Mouse (Mus musculus): ENCODE measurements around the gene Pgs1. TPM values are rescaled to one million over a fixed set of nuclear protein-coding genes. Genes with fewer than 3 reads are reported as not detected.

Pgs1 gene
- polyA plus RNA-seq (2015; fragmentation: Nextera tagmentation; extraction: Ambion mirVana) = 37.7 and 42.2 TPM in 2 replicates

- Histone ChIP-seq H3K4me1 (peaks cover 22% of the 10 kb centered on the region), H3K36me3 (no peaks in the 10 kb centered on the region), H3K9me3 (no peaks in the 10 kb centered on the region), H3K4me2 (peak within 1 kb of the TSS; percentile 70), H3K27ac (peak within 1 kb of the TSS; percentile 90), H3K9ac (peak within 1 kb of the TSS; percentile 79), H3K4me3 (peak within 1 kb of the TSS; percentile 81), H3K27me3 (no peaks in the 10 kb centered on the region)
- WGBS = 6% methylated on average over 51 of the region's 51 CpGs
- peak; percentile 73 for ATAC-seq (ENCODE audit: borderline replicate concordance, extremely low read depth, low FRiP score, low TSS enrichment)
Measured at GRCm38 (mm10) chr11:117986126-117987031, at the start of gene Pgs1. Pgs1 (plus strand) TSS chr11:117986292.

- no peak overlapping the region; the same call in 1 of the 2 replicates for H3K9ac ChIP-seq
- H3K4me1 ChIP-seq = peaks cover 61% of the 10 kb centered on the region
- peak overlapping the region; percentile 26 for H3K4me2 ChIP-seq
- H3K9me3 ChIP-seq = no peaks in the 10 kb centered on the region
- no peak overlapping the region for H3K4me3 ChIP-seq
- peak overlapping the region; percentile 74 for H3K27ac ChIP-seq
- no peaks in the 10 kb centered on the region for H3K36me3 ChIP-seq
- no peak for ATAC-seq (ENCODE audit: borderline replicate concordance, extremely low read depth, low FRiP score, low TSS enrichment)
- 41% methylated on average over 4 of the region's 4 CpGs for WGBS
- no peaks in the 10 kb centered on the region for H3K27me3 ChIP-seq
Measured at GRCm38 (mm10) chr11:117939004-117939730, 46.9 kb upstream of the Pgs1 start.

GRCm38 (mm10) chr11:117939741-117940285, 46.3 kb upstream of the Pgs1 start:
- Histone ChIP-seq H3K9me3 (no peaks in the 10 kb centered on the region), H3K27me3 (no peaks in the 10 kb centered on the region), H3K4me3 (no peak overlapping the region), H3K36me3 (no peaks in the 10 kb centered on the region), H3K4me2 (peak overlapping the region; percentile 26), H3K4me1 (peaks cover 54% of the 10 kb centered on the region), H3K9ac (no peak overlapping the region; the same call in 1 of the 2 replicates), H3K27ac (peak overlapping the region; percentile 74)
- peak; percentile 90 for ATAC-seq (ENCODE audit: borderline replicate concordance, extremely low read depth, low FRiP score, low TSS enrichment)
- WGBS = under 1% methylated on average over 7 of the region's 7 CpGs

GRCm38 (mm10) chr11:117940881-117941280, 45.2 kb upstream of the Pgs1 start:
- WGBS = 86% methylated on average over 6 of the region's 6 CpGs
- no peak for ATAC-seq (ENCODE audit: borderline replicate concordance, extremely low read depth, low FRiP score, low TSS enrichment)
- Histone ChIP-seq H3K36me3 (no peaks in the 10 kb centered on the region), H3K27ac (peak overlapping the region; percentile 74; the same call in 1 of the 2 replicates), H3K9ac (no peak overlapping the region), H3K9me3 (no peaks in the 10 kb centered on the region), H3K4me3 (no peak overlapping the region), H3K4me2 (no peak overlapping the region), H3K4me1 (peaks cover 52% of the 10 kb centered on the region), H3K27me3 (no peaks in the 10 kb centered on the region)

GRCm38 (mm10) chr11:117941325-117941834, 44.7 kb upstream of the Pgs1 start:
- ATAC-seq (ENCODE audit: borderline replicate concordance, extremely low read depth, low FRiP score, low TSS enrichment) = no peak

GRCm38 (mm10) chr11:117941848-117942247, 44.2 kb upstream of the Pgs1 start:
- 37% methylated on average over 4 of the region's 4 CpGs for whole genome bisulfite sequencing
- no peak for ATAC-seq (ENCODE audit: borderline replicate concordance, extremely low read depth, low FRiP score, low TSS enrichment)

More at GRCm38 (mm10) chr11:117941325-117941834, 44.7 kb upstream of the Pgs1 start:
- Histone ChIP-seq H3K4me3 (no peak overlapping the region), H3K4me2 (no peak overlapping the region), H3K9ac (no peak overlapping the region), H3K9me3 (no peaks in the 10 kb centered on the region), H3K4me1 (peaks cover 47% of the 10 kb centered on the region), H3K27me3 (no peaks in the 10 kb centered on the region), H3K27ac (no peak overlapping the region), H3K36me3 (no peaks in the 10 kb centered on the region)
- 84% methylated on average over 8 of the region's 8 CpGs for WGBS

GRCm38 (mm10) chr11:117946195-117946979, 39.7 kb upstream of the Pgs1 start:
- 69% methylated on average over 11 of the region's 11 CpGs for WGBS
- H3K36me3 ChIP-seq = no peaks in the 10 kb centered on the region
- no peaks in the 10 kb centered on the region for H3K27me3 ChIP-seq
- peaks cover 31% of the 10 kb centered on the region for H3K4me1 ChIP-seq
- no peak overlapping the region for H3K4me3 ChIP-seq
- no peak overlapping the region for H3K4me2 ChIP-seq
- no peak overlapping the region for H3K27ac ChIP-seq
- H3K9ac ChIP-seq = no peak overlapping the region
- H3K9me3 ChIP-seq = no peaks in the 10 kb centered on the region
- no peak for ATAC-seq (ENCODE audit: borderline replicate concordance, extremely low read depth, low FRiP score, low TSS enrichment)

More at GRCm38 (mm10) chr11:117941848-117942247, 44.2 kb upstream of the Pgs1 start:
- no peaks in the 10 kb centered on the region for H3K36me3 ChIP-seq
- no peaks in the 10 kb centered on the region for H3K9me3 ChIP-seq
- no peak overlapping the region for H3K4me3 ChIP-seq
- no peak overlapping the region for H3K27ac ChIP-seq
- no peak overlapping the region for H3K4me2 ChIP-seq
- no peaks in the 10 kb centered on the region for H3K27me3 ChIP-seq
- H3K9ac ChIP-seq = no peak overlapping the region
- peaks cover 42% of the 10 kb centered on the region for H3K4me1 ChIP-seq

- H3K4me2 ChIP-seq = no peak overlapping the region
- WGBS = 66% methylated on average over 10 of the region's 10 CpGs
- H3K27me3 ChIP-seq = no peaks in the 10 kb centered on the region
- peaks cover 31% of the 10 kb centered on the region for H3K4me1 ChIP-seq
- no peaks in the 10 kb centered on the region for H3K9me3 ChIP-seq
- H3K36me3 ChIP-seq = no peaks in the 10 kb centered on the region
- H3K9ac ChIP-seq = no peak overlapping the region
- H3K4me3 ChIP-seq = no peak overlapping the region
- no peak overlapping the region for H3K27ac ChIP-seq
- no peak for ATAC-seq (ENCODE audit: borderline replicate concordance, extremely low read depth, low FRiP score, low TSS enrichment)
Measured at GRCm38 (mm10) chr11:117946996-117947419, 39.1 kb upstream of the Pgs1 start.

GRCm38 (mm10) chr11:117949392-117950091, 36.5 kb upstream of the Pgs1 start:
- peaks cover 40% of the 10 kb centered on the region for H3K4me1 ChIP-seq
- peak overlapping the region; percentile 47 for H3K9ac ChIP-seq
- no peaks in the 10 kb centered on the region for H3K27me3 ChIP-seq
- peak overlapping the region; percentile 78 for H3K27ac ChIP-seq
- peak overlapping the region; percentile 38 for H3K4me3 ChIP-seq
- 2% methylated on average over 49 of the region's 49 CpGs for WGBS
- ATAC-seq (ENCODE audit: borderline replicate concordance, extremely low read depth, low FRiP score, low TSS enrichment) = peak; percentile 88
- no peaks in the 10 kb centered on the region for H3K9me3 ChIP-seq
- peak overlapping the region; percentile 82 for H3K4me2 ChIP-seq
- H3K36me3 ChIP-seq = no peaks in the 10 kb centered on the region

GRCm38 (mm10) chr11:117951391-117951790, 34.7 kb upstream of the Pgs1 start:
- Histone ChIP-seq H3K27me3 (no peaks in the 10 kb centered on the region), H3K27ac (no peak overlapping the region), H3K4me2 (no peak overlapping the region), H3K36me3 (no peaks in the 10 kb centered on the region), H3K4me1 (peaks cover 50% of the 10 kb centered on the region), H3K9me3 (no peaks in the 10 kb centered on the region), H3K4me3 (no peak overlapping the region), H3K9ac (no peak overlapping the region)
- 76% methylated on average over 6 of the region's 6 CpGs for WGBS
- ATAC-seq (ENCODE audit: borderline replicate concordance, extremely low read depth, low FRiP score, low TSS enrichment) = no peak
